Mouse (Mus musculus): ENCODE results near the gene Adad1.

- TF ChIP-seq EP300 (IDR thresholded peaks at IDR 0.05; ENCODE audit: low read depth): no peak
- TF ChIP-seq CTCF (IDR thresholded peaks at IDR 0.05; ENCODE audit: low read depth): no peak
These were observed 23.5 kb upstream of the Adad1 start for GRCm38 (mm10) chr3:37039811-37040210.
